Mouse (Mus musculus) myocyte (in vitro differentiated cells): ENCODE results near the gene Nub1. TPM values are rescaled to one million over a fixed set of nuclear protein-coding genes. Genes with fewer than 3 reads are reported as not detected.
A peak's percentile ranks its signal among the peaks of the same experiment; 100 is the strongest.

Experiments
- H3K27me3 ChIP-seq: one replicate; pipeline ENCODE4 v1.6.1; 2011; ENCODE audit not compliant: control insufficient read depth, insufficient read depth, insufficient read length
- H3K36me3 ChIP-seq: one replicate; pipeline ENCODE4 v1.6.1; 2011; ENCODE audit not compliant: control insufficient read depth, insufficient read depth
- H3K4me2 ChIP-seq: one replicate; pipeline ENCODE4 v1.6.1; 2011; ENCODE audit warnings: low read depth, control low read depth
- H3K4me3 ChIP-seq: one replicate; pipeline ENCODE4 v1.5.1; 2011; ENCODE audit warnings: mild to moderate bottlenecking, control low read depth, moderate library complexity
- H3K79me2 ChIP-seq: one replicate; pipeline ENCODE4 v1.6.1; 2011; ENCODE audit not compliant: control insufficient read depth, insufficient read depth
- H3ac ChIP-seq: one replicate; pipeline ENCODE4 v1.6.1; 2011; ENCODE audit not compliant: control insufficient read depth, insufficient read length
- CEBPB ChIP-seq: IDR thresholded peaks from 2 replicates; pipeline ENCODE4 v1.6.1; 2011; ENCODE audit warnings: mild to moderate bottlenecking, moderate library complexity; ENCODE audit not compliant: poor library complexity, insufficient read depth, severe bottlenecking
- E2F4 ChIP-seq: IDR thresholded peaks from one replicate; pipeline ENCODE4 v1.6.1; 2011; ENCODE audit warnings: mild to moderate bottlenecking, control low read depth, moderate library complexity; ENCODE audit not compliant: insufficient read depth
- MAX ChIP-seq: IDR thresholded peaks from one replicate; pipeline ENCODE4 v1.6.1; 2011; ENCODE audit warnings: low read depth, mild to moderate bottlenecking, control low read depth
- MYOD1 ChIP-seq, 3 experiments: IDR thresholded peaks; one replicate each; pipeline ENCODE4 v1.6.1; 2011; ENCODE audit warnings: control low read depth in 2 of 3, low read depth in 2 of 3, mild to moderate bottlenecking in 2 of 3, moderate library complexity in 1 of 3; ENCODE audit not compliant: insufficient read length in 2 of 3, control insufficient read depth in 1 of 3
- MYOG ChIP-seq, 3 experiments: IDR thresholded peaks; one replicate each; pipeline ENCODE4 v1.6.1; 2011; ENCODE audit warnings: control low read depth in 2 of 3, low read depth in 2 of 3, mild to moderate bottlenecking in 2 of 3; ENCODE audit not compliant: insufficient read length in 2 of 3, control insufficient read depth in 1 of 3, insufficient read depth in 1 of 3
- POLR2A ChIP-seq: IDR thresholded peaks from one replicate; pipeline ENCODE4 v1.6.1; 2011; ENCODE audit warnings: low read depth, mild to moderate bottlenecking, control low read depth, moderate library complexity; ENCODE audit not compliant: insufficient read length
- POLR2AphosphoS2 ChIP-seq: IDR thresholded peaks from one replicate; pipeline ENCODE4 v1.6.1; 2011; ENCODE audit warnings: low read depth, control low read depth; ENCODE audit not compliant: insufficient read length
- REST ChIP-seq: IDR thresholded peaks from one replicate; pipeline ENCODE4 v1.6.1; 2011; ENCODE audit warnings: mild to moderate bottlenecking, control low read depth, moderate library complexity; ENCODE audit not compliant: insufficient read depth, insufficient read length
- SRF ChIP-seq: IDR thresholded peaks from one replicate; pipeline ENCODE4 v1.6.1; 2011; ENCODE audit warnings: low read depth; ENCODE audit not compliant: control insufficient read depth, insufficient read length
- TCF12 ChIP-seq: IDR thresholded peaks from one replicate; pipeline ENCODE4 v1.6.1; 2011; ENCODE audit warnings: mild to moderate bottlenecking, control low read depth; ENCODE audit not compliant: poor library complexity, insufficient read depth, severe bottlenecking
- TCF3 ChIP-seq: IDR thresholded peaks from one replicate; pipeline ENCODE4 v1.6.1; 2011; ENCODE audit warnings: low read depth, control low read depth; ENCODE audit not compliant: insufficient read length
- USF1 ChIP-seq: IDR thresholded peaks from one replicate; pipeline ENCODE4 v1.6.1; 2011; ENCODE audit warnings: low read depth, mild to moderate bottlenecking, control low read depth, moderate library complexity
- polyA plus RNA-seq: library from polyadenylated mRNA; unstranded; fragments of >200 nt; fragmentation: generic; extraction: Trizol; gene quantifications from one replicate; pipeline ENCODE4 v1.2.1, GENCODE M21; 2012; ENCODE audit warnings: missing spikeins

The Nub1 gene
- 28.5 TPM for polyA plus RNA-seq

DNA sequence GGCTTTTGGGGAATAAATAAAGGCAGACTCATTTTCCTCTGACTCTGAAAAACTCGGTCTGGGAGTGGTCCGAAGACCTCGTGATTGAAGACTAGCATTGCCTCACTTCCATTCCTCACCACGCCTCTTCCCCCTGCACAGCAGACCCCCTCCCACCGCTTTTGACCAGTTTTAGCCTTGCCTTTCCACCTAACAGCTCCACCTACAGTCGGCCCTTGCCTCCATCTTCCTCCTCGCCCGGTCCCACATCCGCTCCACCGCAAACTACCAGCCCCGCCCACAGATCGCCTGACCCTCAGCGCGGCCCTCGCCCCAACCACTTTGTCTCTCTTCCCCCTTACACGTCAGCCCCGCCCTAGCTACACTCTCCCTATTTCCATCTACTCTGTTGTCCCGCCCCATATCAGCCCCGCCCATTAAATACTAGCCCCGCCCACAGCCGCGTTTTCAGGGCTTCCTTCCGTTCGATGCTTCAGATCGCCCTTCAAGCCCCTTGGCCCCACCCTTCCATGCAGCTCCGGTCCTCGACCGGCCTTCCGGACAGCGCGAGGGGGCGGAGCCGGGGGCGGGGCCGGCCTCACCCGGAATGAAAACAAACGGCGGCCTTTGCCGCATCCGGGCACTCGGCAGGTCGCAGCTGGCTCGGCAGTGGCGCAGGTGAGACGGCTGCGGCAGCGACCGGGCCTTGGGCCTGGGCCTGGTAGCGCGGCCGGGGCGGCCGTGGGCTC, at the start of gene Nub1:
Gene Nub1, plus strand, starts transcription at position 167 of the 728 bp plus-strand sequence.
- no peak for TF ChIP-seq REST
- TF ChIP-seq CEBPB, result no peak
- TF ChIP-seq MYOD1 (IDR thresholded peaks at IDR 0.05; ENCODE audit: control insufficient read depth in 1 of 3, insufficient read length in 2 of 3, low read depth in 2 of 3), result peak in 1 of 3 experiments; percentile 73
- no peak for TF ChIP-seq TCF12
- no peak for TF ChIP-seq TCF3
- no peak for TF ChIP-seq MAX
- TF ChIP-seq SRF, result no peak
- peak in 2 of 3 experiments; percentile 50 to 75 for TF ChIP-seq MYOG (IDR thresholded peaks at IDR 0.05; ENCODE audit: control insufficient read depth in 1 of 3, insufficient read depth in 1 of 3, insufficient read length in 2 of 3, low read depth in 2 of 3)
- TF ChIP-seq POLR2A, result peak; percentile 78
- TF ChIP-seq USF1, result no peak
- no peak for TF ChIP-seq E2F4
- peak; percentile 75 for TF ChIP-seq POLR2AphosphoS2
- Histone ChIP-seq H3K36me3 (peaks cover 4% of the 10 kb centered on the region), H3K4me2 (peak within 1 kb of the TSS; percentile 78), H3K79me2 (peaks cover 17% of the 10 kb centered on the region), H3ac (peak within 1 kb of the TSS; percentile 70), H3K27me3 (no peaks in the 10 kb centered on the region), H3K4me3 (peak within 1 kb of the TSS; percentile 51)

DNA sequence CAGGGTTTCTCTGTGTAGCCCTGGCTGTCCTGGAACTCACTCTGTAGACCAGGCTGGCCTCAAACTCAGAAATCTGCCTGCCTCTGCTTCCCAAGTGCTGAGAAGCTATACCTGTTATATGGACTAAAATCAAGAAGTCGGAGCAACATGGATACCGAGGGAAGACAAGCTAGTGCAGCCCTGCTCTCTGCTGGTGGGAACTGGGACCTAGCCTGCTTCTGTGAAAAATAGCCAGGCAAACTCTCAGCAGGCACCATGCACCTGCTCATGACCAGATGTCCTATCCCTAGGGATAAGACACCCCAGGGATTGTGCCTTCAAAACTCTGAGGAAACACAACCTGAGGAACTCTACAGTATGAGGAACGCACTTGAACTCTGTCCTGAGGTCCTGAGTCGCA, 48.3 kb upstream of the Nub1 start:
- TF ChIP-seq TCF12, result no peak
- TF ChIP-seq TCF3, result no peak
- no peak for TF ChIP-seq POLR2A
- TF ChIP-seq REST, result no peak
- no peak for TF ChIP-seq SRF
- no peak for TF ChIP-seq MYOG (IDR thresholded peaks at IDR 0.05; ENCODE audit: control insufficient read depth in 1 of 3, insufficient read depth in 1 of 3, insufficient read length in 2 of 3, low read depth in 2 of 3)
- Histone ChIP-seq H3ac (no peak overlapping the region), H3K4me3 (no peak overlapping the region), H3K27me3 (no peaks in the 10 kb centered on the region), H3K36me3 (no peaks in the 10 kb centered on the region), H3K4me2 (no peak overlapping the region), H3K79me2 (no peaks in the 10 kb centered on the region)

DNA sequence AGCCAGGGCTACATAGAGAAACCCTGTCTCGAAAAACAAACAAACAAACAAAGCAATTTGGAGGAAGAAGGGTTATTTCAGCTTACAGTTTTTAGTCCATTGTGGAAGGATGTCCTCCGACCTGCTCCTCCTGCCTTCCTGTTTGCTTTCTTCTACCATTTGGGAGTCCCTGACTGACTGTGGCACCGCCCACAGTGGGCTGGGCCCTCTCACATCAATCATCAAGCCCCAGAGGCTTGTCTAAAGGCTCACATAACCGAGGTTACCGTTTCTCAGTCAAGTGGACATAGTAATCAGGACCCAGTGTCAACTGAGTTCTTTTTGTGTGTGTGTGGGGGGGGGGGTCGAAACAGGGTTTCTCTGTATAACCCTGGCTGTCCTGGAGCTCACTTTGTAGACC, 47.2 kb upstream of the Nub1 start:
- Histone ChIP-seq H3K4me2 (no peak overlapping the region), H3ac (no peak overlapping the region), H3K79me2 (no peaks in the 10 kb centered on the region), H3K36me3 (no peaks in the 10 kb centered on the region), H3K27me3 (no peaks in the 10 kb centered on the region), H3K4me3 (no peak overlapping the region)
- TF ChIP-seq MAX (no peak), TCF3 (no peak), SRF (no peak), USF1 (no peak), POLR2A (no peak), TCF12 (no peak), POLR2AphosphoS2 (no peak), MYOD1 (IDR thresholded peaks at IDR 0.05; ENCODE audit: control insufficient read depth in 1 of 3, insufficient read length in 2 of 3, low read depth in 2 of 3) (no peak), MYOG (IDR thresholded peaks at IDR 0.05; ENCODE audit: control insufficient read depth in 1 of 3, insufficient read depth in 1 of 3, insufficient read length in 2 of 3, low read depth in 2 of 3) (no peak), REST (no peak), E2F4 (no peak), CEBPB (no peak)

DNA sequence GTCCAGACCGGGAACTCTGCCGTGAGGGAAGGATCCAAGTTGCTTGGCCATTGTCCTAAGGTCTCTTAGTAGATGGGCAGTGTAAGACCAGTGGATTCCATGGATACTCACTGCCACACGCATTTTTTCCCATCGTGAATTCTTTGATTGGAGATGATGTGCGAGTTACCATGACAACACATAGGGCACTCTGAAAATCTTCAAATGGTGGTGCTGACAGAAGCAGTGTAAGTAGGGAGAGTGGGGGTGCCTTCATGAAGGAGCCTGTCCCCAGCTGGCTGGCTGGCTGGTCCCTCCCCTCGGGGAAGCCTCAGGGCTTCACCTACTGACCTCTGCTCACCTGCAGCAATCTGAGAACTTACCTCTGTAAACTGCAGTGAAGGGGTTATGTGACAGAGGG, 46.3 kb upstream of the Nub1 start:
- no peak overlapping the region for H3ac ChIP-seq
- no peak overlapping the region for H3K4me2 ChIP-seq
- no peaks in the 10 kb centered on the region for H3K79me2 ChIP-seq
- no peak overlapping the region for H3K4me3 ChIP-seq
- TF ChIP-seq MYOD1 (IDR thresholded peaks at IDR 0.05; ENCODE audit: control insufficient read depth in 1 of 3, insufficient read length in 2 of 3, low read depth in 2 of 3) (no peak), MAX (no peak), SRF (no peak), POLR2A (no peak), USF1 (no peak), E2F4 (no peak), REST (no peak), CEBPB (no peak), MYOG (IDR thresholded peaks at IDR 0.05; ENCODE audit: control insufficient read depth in 1 of 3, insufficient read depth in 1 of 3, insufficient read length in 2 of 3, low read depth in 2 of 3) (no peak), POLR2AphosphoS2 (no peak), TCF12 (no peak), TCF3 (no peak)
- H3K36me3 ChIP-seq, result no peaks in the 10 kb centered on the region
- H3K27me3 ChIP-seq, result no peaks in the 10 kb centered on the region

DNA sequence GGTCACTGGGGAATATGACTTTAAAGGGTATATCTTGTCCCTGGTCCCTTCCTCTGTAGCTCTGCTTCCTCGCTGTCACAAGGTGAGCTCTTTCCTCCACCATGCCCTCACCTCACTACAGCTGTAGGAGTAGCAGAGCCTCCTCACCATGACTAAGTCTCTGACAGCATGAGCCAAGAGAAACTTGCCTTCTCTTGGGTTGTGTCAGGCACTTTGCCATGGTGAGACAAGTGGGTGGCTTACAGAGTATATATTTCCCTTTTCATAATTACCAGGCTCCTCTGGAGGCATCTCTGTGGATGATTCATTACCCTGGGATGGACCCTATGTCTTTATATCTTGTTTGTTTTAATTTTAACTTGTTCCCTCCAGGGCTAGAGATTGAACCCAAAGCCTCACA, 39.9 kb upstream of the Nub1 start:
- no peak overlapping the region for H3K4me3 ChIP-seq
- no peak overlapping the region for H3K4me2 ChIP-seq
- peaks cover 9% of the 10 kb centered on the region for H3K27me3 ChIP-seq
- H3ac ChIP-seq, result no peak overlapping the region
- H3K79me2 ChIP-seq, result no peaks in the 10 kb centered on the region
- no peaks in the 10 kb centered on the region for H3K36me3 ChIP-seq
- TF ChIP-seq SRF, result no peak
- no peak for TF ChIP-seq MYOD1 (IDR thresholded peaks at IDR 0.05; ENCODE audit: control insufficient read depth in 1 of 3, insufficient read length in 2 of 3, low read depth in 2 of 3)
- no peak for TF ChIP-seq POLR2A
- no peak for TF ChIP-seq E2F4
- TF ChIP-seq MAX, result no peak
- TF ChIP-seq CEBPB, result no peak
- no peak for TF ChIP-seq TCF12
- TF ChIP-seq TCF3, result no peak
- TF ChIP-seq REST, result no peak
- no peak for TF ChIP-seq POLR2AphosphoS2
- no peak for TF ChIP-seq USF1
- TF ChIP-seq MYOG (IDR thresholded peaks at IDR 0.05; ENCODE audit: control insufficient read depth in 1 of 3, insufficient read depth in 1 of 3, insufficient read length in 2 of 3, low read depth in 2 of 3), result no peak
